Mouse (Mus musculus) olfactory bulb, adult 2 months (tissue): ENCODE data around the gene Cabp7.

Experiments
- CTCF ChIP-seq: fragments of 200-500 bp; IDR thresholded peaks from 2 replicates; pipeline ENCODE4 v1.5.1; 2012; ENCODE audit warnings: low read depth, mild to moderate bottlenecking, low read length, moderate library complexity; ENCODE audit not compliant: insufficient read depth
- POLR2A ChIP-seq: fragments of 200-500 bp; IDR thresholded peaks from 2 replicates; pipeline ENCODE4 v1.6.1; 2012; ENCODE audit warnings: mild to moderate bottlenecking, low read depth, low read length, moderate library complexity; ENCODE audit not compliant: insufficient read depth

DNA sequence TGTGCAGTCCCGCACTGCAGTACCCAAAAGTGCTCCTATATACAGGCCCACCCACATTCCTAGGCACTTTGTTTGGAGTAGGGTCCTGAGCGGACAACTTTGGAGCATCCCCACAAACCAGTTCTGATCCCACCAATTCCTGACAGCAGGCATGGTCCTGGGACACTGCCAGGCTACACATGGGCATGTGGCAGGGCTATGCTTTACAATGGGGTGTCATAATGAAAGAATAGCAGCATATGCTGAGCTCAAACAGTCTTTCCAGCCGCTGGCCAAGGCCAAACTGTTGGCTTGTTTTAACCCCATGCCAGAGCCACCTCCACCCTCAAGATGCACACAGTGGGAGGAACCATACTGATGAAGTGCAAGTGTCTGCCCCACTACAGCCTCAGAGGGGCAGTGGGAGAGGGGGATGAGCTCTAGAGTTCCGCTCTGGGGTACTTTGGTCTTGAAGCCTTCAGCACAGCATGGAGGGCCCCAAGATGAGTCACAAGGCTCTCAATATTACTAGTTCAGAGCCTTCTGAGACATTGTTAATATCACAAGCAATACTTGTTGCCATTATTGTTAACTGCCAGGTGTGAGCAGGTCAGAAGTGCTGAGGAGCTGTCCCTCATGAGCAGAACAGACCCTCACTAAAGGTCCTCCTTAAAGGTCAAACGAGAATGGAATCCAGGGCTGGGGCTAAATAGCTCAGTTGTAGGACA is 29.9 kb downstream of the Cabp7 start:
- TF ChIP-seq CTCF (no peak), POLR2A (no peak)
